Mouse (Mus musculus): Measurements from ENCODE around the gene Grin2b. TPM values are rescaled to one million over a fixed set of nuclear protein-coding genes. Genes with fewer than 3 reads are reported as not detected.
A peak's percentile ranks its signal among the peaks of the same experiment; 100 is the strongest.
"Not testable (repeated sequence)": the region's sequence is repeated elsewhere in the genome, so short reads cannot be mapped to it uniquely, and the experiment has no call there.

Gene Grin2b
- total RNA-seq, 2 experiments from 2014 or later, result 336 to 340 TPM

DNA sequence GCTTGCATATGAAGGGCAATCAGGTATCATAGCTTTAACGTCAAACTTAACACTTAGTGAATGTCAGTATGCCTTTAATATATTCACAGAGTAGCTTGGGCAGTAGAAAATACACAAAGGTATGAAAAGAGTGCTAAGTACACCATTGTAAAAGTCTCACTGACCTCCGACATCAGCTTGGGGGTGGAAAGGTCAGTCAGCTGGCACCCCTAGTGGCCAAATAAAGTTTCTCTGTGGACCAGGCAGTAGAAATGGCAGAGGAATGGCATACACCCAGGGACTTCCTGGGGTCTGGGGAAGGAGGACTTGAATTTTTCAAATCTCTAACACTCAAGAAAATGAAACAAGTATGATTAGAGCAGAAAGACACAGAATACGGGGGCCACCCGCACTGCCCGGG is 339.8 kb downstream of the Grin2b start:
- DNase-seq (ENCODE audit: low spot score in 2 of 2), result no peak
- intact Hi-C loops (cut with DNase I), result no loop called here

DNA sequence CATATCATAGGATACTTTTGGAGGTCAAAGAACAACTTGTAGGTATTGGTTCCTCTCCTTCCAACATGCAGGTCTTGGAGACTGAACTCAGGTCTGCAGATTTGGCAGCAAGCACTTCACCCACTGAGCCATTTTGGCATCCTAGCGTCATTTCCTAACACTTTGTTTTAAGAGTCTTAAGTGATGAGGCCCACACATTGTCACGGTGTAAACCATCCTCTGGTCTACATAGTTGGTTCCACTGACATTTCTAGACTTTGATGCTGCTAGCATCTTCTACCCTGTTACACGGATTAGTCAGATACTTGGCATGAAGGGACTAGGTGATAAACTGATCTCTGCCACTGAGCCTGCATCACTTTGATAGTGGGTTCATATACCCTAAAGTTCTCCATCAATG is 341.3 kb downstream of the Grin2b start:
- DNase-seq (ENCODE audit: low spot score in 2 of 2), result peak in 1 of 2 experiments; percentile 85
- intact Hi-C loops (cut with DNase I), result no loop called here

DNA sequence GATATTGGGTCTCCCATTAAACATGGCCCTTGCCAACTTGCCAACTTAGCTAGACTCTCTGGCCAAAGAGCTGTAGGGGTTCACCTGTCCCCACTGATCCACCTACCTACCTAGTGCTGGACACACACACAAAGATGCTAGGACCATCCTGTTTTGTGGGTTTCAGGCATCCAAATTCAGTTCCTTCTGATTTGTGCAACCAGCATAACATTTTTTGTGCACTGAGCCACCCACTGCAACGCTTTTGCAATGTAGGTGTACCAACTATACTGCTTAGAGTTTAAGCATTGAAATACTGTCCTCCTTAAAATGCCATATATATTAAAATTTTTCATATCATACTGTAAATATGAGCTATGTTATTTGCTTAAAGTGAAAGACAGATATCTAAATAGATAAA is 342.3 kb downstream of the Grin2b start:
- intact Hi-C loops (cut with DNase I), result no loop called here

DNA sequence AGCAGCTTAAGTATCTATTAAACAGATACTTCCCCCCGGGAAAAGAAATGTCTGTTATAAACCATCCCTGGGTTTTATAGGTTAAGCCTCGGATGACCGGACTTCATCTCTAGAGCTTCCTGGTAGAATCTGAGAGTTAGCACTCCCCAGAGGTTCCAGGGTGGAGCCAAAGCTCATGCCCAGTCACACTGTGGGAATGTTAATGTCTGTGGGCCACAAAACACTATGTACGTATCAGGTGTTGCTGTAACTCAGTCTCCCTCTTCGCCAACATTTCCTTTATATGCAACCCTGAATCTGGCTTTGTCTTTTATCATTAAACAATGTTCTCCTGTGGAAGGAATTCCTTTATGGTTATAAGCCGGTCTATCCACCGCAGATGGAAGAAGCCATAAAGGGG is 343.9 kb downstream of the Grin2b start:
- no peak for DNase-seq (ENCODE audit: low spot score in 2 of 2)
- intact Hi-C loops (cut with DNase I), result loop anchor here (2.0 to 5.0 kb wide), 4 partner anchors 69 to 385 kb away; no protein-coding TSS in a partner anchor

More for the DNA sequence above, 342.3 kb downstream of the Grin2b start:
- DNase-seq (ENCODE audit: low spot score in 2 of 2), result peak in 1 of 2 experiments; percentile 70

DNA sequence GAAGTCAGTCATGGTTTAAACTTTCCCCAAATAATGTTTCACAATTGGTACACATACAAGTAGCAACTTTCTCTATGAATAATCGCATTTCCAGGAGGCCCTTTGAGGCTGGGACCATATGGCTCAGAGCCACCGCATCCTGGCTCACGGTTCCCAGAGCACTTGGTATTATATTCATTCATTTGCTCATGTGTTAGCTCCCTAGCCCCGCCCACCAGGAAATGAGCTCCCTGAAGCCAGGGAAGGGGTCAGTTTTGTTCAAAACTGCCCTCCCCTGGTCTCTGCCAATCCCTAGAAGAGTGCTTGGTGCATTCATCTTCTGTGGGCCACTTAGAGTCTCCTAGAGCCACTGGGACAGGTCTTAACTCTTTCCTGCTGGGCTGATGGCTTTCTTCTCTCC is 344.3 kb downstream of the Grin2b start:
- intact Hi-C loops (cut with DNase I), result loop anchor here (2.0 to 5.0 kb wide), 4 partner anchors 70 to 384 kb away; no protein-coding TSS in a partner anchor
- no peak for DNase-seq (ENCODE audit: low spot score in 2 of 2)

DNA sequence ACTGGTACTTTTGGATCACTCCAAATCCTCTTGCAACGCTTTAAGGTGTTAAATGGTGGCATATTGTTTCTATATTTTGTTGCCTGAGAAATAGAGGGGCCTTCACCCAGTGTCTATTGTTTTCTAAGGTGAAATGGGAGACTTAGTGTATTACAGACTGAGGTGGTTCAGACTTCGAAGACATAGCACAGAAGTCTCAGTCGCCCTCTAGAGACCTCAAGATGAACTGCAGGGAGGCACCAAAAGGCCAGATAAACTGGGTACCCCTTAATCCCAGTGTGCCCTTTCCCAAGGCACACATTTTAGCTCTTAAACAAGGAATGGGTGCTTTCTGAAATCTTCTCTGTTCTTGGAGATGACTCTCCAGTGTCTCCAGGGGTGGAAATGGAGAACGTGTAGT is 345.4 kb downstream of the Grin2b start:
- intact Hi-C loops (cut with DNase I), result loop anchor here (2.0 to 5.0 kb wide), 4 partner anchors 71 to 383 kb away; no protein-coding TSS in a partner anchor
- peak in 1 of 2 experiments; percentile 66 for DNase-seq (ENCODE audit: low spot score in 2 of 2)

DNA sequence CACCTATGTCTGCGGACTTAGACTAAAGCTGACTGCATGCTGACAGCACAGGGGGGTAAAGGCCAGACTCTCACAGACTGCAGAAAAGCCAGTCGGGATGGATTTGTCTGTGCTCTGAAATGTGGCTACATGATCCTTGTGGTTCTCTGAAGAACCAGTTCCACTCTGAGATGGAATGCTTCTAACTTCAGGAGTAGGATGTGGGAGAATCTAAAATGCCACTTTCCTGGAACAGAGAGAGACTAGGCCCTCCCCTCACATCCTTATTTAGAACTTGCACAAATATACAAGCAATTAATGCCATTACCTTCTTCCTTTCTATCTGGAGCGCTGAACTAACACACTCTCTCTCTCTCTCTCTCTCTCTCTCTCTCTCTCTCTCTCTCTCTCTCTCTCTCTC is 346.0 kb downstream of the Grin2b start:
- intact Hi-C loops (cut with DNase I), result loop anchor here (5.0 kb wide), 2 partner anchors 95 to 300 kb away; no protein-coding TSS in a partner anchor
- peak in 1 of 2 experiments; percentile 67 for DNase-seq (ENCODE audit: low spot score in 2 of 2)

DNA sequence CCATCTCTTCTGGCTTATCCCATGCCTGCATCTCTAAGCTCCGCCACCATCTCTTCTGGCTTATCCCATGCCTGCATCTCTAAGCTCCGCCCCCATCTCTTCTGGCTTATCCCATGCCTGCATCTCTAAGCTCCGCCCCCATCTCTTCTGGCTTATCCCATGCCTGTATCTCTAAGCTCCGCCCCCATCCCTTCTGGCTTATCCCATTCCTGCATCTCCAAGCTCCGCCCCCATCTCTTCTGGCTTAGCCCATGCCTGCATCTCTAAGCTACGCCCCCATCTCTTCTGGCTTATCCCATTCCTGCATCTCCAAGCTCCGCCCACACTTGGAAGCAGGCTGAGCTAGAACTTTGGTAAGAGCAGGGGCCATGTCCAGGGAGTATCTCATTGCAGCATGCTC is 346.5 kb downstream of the Grin2b start:
- DNase-seq (ENCODE audit: low spot score in 2 of 2), result not testable (repeated sequence)
- intact Hi-C loops (cut with DNase I), result loop anchor here (5.0 kb wide), 2 partner anchors 94 to 299 kb away; no protein-coding TSS in a partner anchor

DNA sequence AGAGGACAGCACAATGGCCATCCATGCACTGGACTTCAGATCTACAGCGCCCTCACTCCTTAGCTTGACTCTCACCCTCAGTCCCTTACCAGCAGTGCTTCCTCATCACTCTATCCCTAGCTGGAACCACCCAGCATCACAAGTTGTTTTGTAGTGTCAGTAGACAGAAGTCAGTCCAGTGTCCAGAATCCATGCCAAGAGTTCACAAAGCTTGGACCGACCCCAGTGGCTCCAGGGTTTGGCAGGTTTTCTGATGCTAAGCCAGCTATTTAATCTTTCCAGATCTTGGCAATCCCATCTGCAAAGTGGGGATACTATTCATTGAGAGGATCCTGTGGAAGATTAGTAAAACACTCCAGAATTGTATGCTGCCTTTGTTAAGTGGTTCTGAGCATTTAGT is 355.9 kb downstream of the Grin2b start:
- no peak for DNase-seq (ENCODE audit: low spot score in 2 of 2)
- intact Hi-C loops (cut with DNase I), result no loop called here

DNA sequence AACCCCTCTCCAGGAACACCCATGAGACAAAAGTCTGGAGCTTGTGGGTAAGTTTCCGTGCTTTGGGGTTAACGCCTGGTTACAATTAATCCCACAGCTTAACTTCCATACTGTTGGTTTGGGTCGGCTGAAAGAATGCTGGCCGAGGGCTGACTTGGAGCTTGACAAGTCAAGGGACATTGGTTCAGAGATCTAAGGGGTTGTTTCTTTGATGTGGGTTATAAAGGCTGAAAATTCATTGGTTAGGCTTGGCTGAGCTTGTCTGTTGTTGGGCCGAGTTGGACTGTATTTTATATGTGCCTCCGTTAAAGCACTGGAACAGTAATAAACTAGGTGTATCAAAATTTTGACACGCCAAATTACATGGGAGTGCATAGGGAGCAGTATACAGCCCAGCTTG is 359.6 kb downstream of the Grin2b start:
- intact Hi-C loops (cut with DNase I), result no loop called here

DNA sequence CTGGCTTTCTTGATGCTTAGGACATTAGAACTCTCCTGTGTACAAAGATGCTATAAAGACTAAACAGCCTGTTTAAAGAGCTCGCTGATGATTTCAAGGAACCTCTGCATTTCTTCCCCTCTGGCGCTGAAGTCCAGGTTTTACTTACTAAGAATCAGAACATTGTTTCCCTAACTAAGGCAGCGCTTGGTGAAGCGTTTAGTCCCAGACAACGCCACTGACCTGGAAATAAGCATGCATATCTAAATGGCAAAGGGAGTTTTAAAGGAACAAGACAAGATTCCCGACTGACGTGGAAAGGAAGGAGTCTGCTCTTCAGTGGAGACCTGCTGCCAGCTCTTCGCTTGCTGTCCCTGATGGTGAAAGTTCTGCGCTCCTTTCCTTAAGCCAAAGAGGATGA is 367.9 kb downstream of the Grin2b start:
- DNase-seq (ENCODE audit: low spot score in 2 of 2), result no peak
- intact Hi-C loops (cut with DNase I), result no loop called here

More for the DNA sequence above, 359.6 kb downstream of the Grin2b start:
- no peak for DNase-seq (ENCODE audit: low spot score in 2 of 2)

DNA sequence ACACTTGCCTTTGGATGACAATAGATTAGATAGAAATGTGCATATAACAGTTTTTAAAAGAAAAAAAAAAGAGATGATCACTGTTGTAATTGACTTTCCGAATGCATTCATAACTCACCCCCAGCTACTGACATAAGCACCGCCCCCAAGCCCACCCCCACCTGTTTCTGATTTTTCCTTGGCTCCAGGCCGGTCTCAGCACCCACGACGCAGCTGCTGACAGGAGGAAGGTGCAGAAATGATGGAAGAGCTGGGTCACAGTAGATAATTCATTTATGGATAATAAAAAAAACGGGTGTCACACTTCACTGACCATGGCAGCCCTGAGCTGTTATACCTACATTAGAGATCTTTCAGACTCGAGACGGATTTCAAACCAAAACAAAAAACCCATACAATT is 373.4 kb downstream of the Grin2b start:
- peak in 1 of 2 experiments; percentile 73 for DNase-seq (ENCODE audit: low spot score in 2 of 2)
- intact Hi-C loops (cut with DNase I), result loop anchor here (5.0 to 10.0 kb wide), 2 partner anchors 163 to 355 kb away; no protein-coding TSS in a partner anchor

DNA sequence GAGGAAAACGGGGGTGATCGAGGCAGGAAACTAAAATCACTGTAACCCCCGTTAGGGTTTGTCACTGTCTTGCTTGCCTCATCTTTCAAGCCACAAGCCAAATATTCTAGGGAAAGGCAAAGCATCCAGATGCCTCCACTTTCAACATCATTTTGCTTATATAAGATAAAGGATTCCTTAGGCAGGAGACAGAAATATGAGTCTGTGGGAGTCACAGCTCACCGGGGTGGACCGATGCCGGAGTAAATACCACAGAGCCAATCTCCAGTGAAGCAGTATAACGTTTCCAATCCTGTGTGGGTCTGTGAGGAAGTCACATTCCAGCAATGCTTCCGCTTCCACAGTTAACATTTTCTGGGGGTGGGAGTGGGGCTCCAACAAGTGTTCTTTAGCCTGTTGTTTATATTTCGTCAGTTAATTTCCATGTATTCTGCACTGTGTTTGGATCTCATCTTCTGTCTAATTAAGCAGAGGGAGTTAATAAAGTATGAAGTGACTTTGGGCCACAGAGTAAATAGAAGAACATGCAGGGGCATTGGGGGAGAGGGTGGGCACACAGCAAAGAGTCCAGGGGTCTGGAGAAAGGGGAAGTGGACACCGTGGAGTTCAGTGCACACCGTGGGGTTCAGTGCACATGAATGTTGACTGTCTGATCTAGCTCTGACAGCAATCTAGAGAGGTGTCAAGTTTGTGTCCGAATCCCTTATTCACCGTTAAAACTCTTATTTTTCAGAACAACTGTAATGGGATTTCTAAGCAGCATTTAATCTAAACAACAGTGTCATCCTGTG is 374.9 kb downstream of the Grin2b start:
- intact Hi-C loops (cut with DNase I), result loop anchor here (5.0 to 10.0 kb wide), 2 partner anchors 161 to 354 kb away; no protein-coding TSS in a partner anchor
- peak in 1 of 2 experiments; percentile 85 for DNase-seq (ENCODE audit: low spot score in 2 of 2)

DNA sequence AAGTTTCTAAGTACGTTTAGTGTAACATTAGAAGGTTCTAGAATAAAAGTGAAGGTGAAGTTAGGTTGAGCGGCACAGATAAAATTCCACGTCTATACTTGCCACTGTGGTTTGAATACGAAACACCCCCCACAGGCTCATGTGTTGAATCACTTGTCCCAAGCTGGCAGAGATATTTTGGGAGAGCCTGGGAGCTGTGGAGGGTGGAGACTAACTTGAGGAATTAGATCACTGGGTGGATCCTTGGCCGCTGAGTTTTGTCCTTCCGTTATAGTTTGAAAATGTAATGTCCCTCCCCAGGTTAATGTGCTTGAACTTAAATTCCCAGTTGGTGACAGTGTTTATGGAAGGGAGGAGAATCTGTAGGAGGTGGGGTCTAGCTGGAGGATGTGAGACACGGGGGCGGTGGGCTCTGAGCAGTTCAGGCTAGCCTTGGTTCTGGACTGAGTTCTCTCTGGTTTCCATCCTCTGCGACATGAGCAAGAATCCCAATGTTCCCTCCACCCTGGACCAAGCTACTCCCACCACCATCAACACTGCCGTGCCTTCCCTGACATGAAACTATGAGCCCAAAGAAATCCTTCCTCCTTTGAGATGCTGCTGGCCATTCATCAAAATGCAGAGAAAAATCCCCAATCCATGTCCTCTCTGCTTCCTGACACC is 375.8 kb downstream of the Grin2b start:
- intact Hi-C loops (cut with DNase I), result loop anchor here (5.0 to 10.0 kb wide), 2 partner anchors 160 to 353 kb away; no protein-coding TSS in a partner anchor
- peak in 1 of 2 experiments; percentile 91 for DNase-seq (ENCODE audit: low spot score in 2 of 2)

DNA sequence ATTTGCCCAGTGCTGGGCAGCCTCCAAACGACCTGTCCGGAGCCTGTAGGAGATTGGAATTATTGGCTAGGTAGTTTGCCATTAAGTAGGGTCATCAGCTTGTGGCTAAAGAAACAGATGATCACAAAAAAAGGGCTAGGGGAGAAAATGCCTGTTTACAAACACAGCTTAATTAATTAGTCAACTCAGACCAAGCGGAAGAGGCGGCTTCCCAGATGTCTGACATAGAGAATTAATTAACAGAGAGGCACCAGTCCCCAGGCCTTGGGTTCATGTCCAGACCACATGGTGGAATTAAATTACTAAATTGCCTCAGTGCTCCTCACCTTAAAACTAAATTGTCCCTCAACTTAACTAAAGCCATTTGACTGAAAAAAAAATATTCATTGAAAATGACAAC is 376.4 kb downstream of the Grin2b start:
- intact Hi-C loops (cut with DNase I), result loop anchor here (5.0 to 10.0 kb wide), 2 partner anchors 160 to 352 kb away; no protein-coding TSS in a partner anchor
- DNase-seq (ENCODE audit: low spot score in 2 of 2), result no peak

DNA sequence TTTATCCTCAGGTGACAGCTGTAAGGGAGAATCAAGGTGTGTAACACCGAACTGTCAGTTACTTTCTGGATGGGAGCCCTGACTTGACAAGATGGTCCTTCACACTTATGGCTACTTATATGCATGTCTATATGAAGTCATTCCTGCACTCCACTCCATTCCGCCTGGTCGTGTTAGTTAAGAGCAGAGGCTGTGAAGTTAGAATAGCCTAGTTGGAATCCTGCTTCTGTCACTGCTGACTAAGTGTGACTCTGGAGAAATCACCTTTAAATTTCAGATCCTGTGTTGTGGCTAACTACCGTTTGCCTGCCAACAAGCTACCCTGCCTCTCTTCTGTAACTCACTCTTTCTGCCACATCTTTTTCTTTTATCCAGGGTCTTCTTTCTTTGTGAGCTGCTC is 381.9 kb downstream of the Grin2b start:
- intact Hi-C loops (cut with DNase I), result loop anchor here (10.0 kb wide), 1 partner anchor 347 kb away; no protein-coding TSS in a partner anchor
- DNase-seq (ENCODE audit: low spot score in 2 of 2), result peak in 1 of 2 experiments; percentile 54

DNA sequence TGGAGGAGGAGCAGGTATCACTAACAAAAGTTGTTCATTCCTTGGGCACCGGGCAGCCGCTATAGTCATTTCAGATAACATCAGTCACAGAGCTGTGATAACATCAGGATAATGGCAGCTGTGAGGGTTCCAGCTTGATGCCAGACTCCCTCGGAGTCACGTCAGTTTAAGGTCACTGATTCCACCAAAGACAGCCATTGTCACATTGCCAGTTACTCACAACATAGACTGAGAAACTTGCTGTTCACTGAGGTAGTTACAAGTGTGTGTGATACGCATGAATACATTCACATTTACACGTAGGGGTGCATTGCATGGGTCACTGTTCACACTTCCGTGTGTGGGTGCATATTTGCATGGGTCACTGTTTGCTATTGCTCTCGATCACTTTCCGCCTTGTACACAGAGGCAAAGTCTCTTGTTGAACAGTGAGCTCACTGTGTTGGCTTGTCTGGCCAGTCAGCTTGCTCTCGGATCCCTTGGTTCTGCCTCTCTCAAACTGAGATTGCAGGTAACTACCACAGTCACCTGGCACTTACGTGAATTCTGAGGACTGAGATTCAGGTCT is 383.6 kb downstream of the Grin2b start:
- DNase-seq (ENCODE audit: low spot score in 2 of 2), result no peak
- intact Hi-C loops (cut with DNase I), result loop anchor here (10.0 kb wide), 1 partner anchor 345 kb away; no protein-coding TSS in a partner anchor

DNA sequence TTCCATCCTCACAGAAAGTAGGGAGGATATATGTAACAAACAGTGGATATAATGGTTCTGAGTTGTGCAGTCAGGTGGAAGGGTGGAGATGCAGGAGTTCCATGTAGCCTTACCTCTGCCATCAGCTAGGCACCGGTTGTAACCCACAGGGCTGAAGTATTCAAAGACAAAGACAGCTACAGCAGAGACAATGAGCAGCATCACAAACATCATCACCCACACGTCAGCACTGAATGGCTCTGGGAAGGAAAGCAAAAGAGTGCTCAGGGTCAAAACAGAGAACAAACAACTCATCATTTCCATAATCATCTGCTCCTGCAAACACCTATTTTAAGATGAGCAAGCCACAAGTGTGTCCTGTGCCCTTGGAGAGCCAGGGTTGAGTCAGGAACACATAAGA is 398.6 kb downstream of the Grin2b start:
- intact Hi-C loops (cut with DNase I), result no loop called here
- no peak for DNase-seq (ENCODE audit: low spot score in 2 of 2)

DNA sequence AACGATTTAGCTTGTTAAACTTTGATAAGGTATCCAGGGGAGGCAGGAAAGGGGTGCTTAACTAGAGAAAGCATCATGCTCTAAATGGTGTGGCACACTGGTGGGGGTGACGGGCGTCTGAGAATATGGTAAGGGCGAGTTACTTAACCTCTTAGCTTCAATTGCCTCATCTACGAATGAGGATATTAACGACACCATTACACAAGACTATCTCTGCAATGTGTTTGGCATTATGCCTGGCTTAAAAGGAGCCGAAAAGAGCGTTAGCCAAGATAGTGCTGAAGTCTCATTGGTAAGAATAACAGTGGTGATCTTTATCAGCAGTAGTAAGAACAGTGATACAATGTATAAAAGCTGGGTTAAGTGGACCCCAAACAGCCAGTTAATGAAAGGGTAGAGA is 405.7 kb downstream of the Grin2b start:
- intact Hi-C loops (cut with DNase I), result no loop called here

DNA sequence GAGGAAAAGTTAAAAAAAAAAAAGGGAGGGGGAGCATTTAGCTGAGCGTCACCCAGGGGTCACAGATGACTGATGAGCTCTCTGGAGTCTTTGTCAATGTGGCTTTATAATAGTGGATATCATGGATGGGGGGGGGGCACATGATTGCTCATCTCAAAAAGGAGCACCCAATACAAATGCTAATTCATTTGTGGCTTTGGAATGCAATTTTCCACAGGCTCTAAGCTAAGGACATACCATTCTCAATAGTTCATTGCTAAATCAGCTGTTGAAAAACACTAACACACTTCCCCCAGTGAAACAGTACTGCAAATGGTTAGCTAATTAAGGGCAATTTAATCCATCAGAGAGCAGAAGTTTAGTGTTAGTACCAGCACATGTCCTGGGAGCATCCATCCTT is 414.6 kb downstream of the Grin2b start:
- intact Hi-C loops (cut with DNase I), result no loop called here
- DNase-seq (ENCODE audit: low spot score in 2 of 2), result no peak

More for the DNA sequence above, 405.7 kb downstream of the Grin2b start:
- no peak for DNase-seq (ENCODE audit: low spot score in 2 of 2)

Data from left cerebral cortex, postnatal 25 days (tissue).